Mouse (Mus musculus) urinary bladder, postnatal 14 days (tissue): ENCODE data around the gene Gm2030.
"Not testable (repeated sequence)": the region's sequence is repeated elsewhere in the genome, so short reads cannot be mapped to it uniquely, and the experiment has no call there.

Experiments used
- DNase-seq: peaks from one replicate; pipeline ENCODE4 v3.0.0; 2021; ENCODE audit warnings: low spot score

The Gm2030 gene

DNA sequence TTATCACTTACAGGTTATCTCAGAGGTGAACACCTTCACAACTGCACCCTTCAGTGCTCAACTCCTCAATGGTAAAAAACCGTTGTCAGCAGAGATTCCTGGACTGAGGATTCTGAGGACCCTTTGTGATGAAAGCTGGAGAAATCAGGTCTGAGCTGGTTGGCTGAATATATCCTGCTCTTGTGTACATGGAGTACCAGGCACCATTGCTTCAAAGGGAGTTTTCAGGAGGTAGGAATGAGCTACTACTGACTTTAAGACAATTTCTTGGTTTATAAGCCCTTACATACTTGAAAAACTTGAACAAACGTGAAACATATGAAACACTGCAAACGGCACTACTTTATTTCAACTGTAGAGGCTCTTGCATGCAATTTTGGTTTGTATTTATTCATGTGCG lies at the start of gene Gm2030:
TSS of gene Gm2030 (minus strand) at position 101 of the 400 bp plus-strand sequence.
- not testable (repeated sequence) for DNase-seq
